Mouse (Mus musculus): Measurements from ENCODE around the gene Krt28.

The Krt28 gene

GRCm38 (mm10) chr11:99374803-99375202, at the start of gene Krt28:
Krt28 (minus strand) TSS chr11:99374903.
- DNase-seq (ENCODE audit: low spot score) = no peak

GRCm38 (mm10) chr11:99422159-99422558, 47.5 kb upstream of the Krt28 start, which contains the start of gene Krt12:
Krt12 (minus strand) TSS chr11:99422259.
- no peak for DNase-seq (ENCODE audit: low spot score)

- no peak for DNase-seq (ENCODE audit: low spot score)
Measured at GRCm38 (mm10) chr11:99420586-99420985, 45.9 kb upstream of the Krt28 start.

GRCm38 (mm10) chr11:99417819-99418218, 43.1 kb upstream of the Krt28 start:
- no peak for DNase-seq (ENCODE audit: low spot score)

GRCm38 (mm10) chr11:99416902-99417301, 42.2 kb upstream of the Krt28 start:
- no peak for DNase-seq (ENCODE audit: low spot score)

GRCm38 (mm10) chr11:99414463-99415147, 39.9 kb upstream of the Krt28 start:
- DNase-seq (ENCODE audit: low spot score) = no peak

GRCm38 (mm10) chr11:99413247-99413646, 38.5 kb upstream of the Krt28 start:
- DNase-seq (ENCODE audit: low spot score) = peak; percentile 75

GRCm38 (mm10) chr11:99406186-99406585, 31.5 kb upstream of the Krt28 start:
- no peak for DNase-seq (ENCODE audit: low spot score)

GRCm38 (mm10) chr11:99399956-99400549, 25.4 kb upstream of the Krt28 start:
- no peak for DNase-seq (ENCODE audit: low spot score)

- DNase-seq (ENCODE audit: low spot score) = no peak
Measured at GRCm38 (mm10) chr11:99398832-99399231, 24.1 kb upstream of the Krt28 start.

- DNase-seq (ENCODE audit: low spot score) = no peak
Measured at GRCm38 (mm10) chr11:99398084-99398483, 23.4 kb upstream of the Krt28 start.

- DNase-seq (ENCODE audit: low spot score) = no peak
Measured at GRCm38 (mm10) chr11:99396661-99397060, 22.0 kb upstream of the Krt28 start.

- DNase-seq (ENCODE audit: low spot score) = peak; percentile 6
Measured at GRCm38 (mm10) chr11:99396034-99396433, 21.3 kb upstream of the Krt28 start.

- DNase-seq (ENCODE audit: low spot score) = no peak
Measured at GRCm38 (mm10) chr11:99392492-99392891, 17.8 kb upstream of the Krt28 start.

- no peak for DNase-seq (ENCODE audit: low spot score)
Measured at GRCm38 (mm10) chr11:99391375-99391774, 16.7 kb upstream of the Krt28 start.

GRCm38 (mm10) chr11:99390866-99391265, 16.2 kb upstream of the Krt28 start:
- no peak for DNase-seq (ENCODE audit: low spot score)

GRCm38 (mm10) chr11:99389264-99389663, 14.6 kb upstream of the Krt28 start, which contains the start of gene Krt10:
Krt10 (minus strand) TSS chr11:99389364.
- DNase-seq (ENCODE audit: low spot score) = no peak

- DNase-seq (ENCODE audit: low spot score) = no peak
Measured at GRCm38 (mm10) chr11:99388661-99389060, 14.0 kb upstream of the Krt28 start.

GRCm38 (mm10) chr11:99385813-99386721, 11.4 kb upstream of the Krt28 start:
- DNase-seq (ENCODE audit: low spot score) = peak; percentile 94

- peak; percentile 79 for DNase-seq (ENCODE audit: low spot score)
Measured at GRCm38 (mm10) chr11:99379568-99379967, 4.9 kb upstream of the Krt28 start.

GRCm38 (mm10) chr11:99369853-99370451, 4.8 kb downstream of the Krt28 start:
- no peak for DNase-seq (ENCODE audit: low spot score)

GRCm38 (mm10) chr11:99369229-99369628, 5.5 kb downstream of the Krt28 start:
- peak; percentile 28 for DNase-seq (ENCODE audit: low spot score)
